Mouse (Mus musculus): ENCODE data around the gene Ndufb10. TPM values are rescaled to one million over a fixed set of nuclear protein-coding genes. Genes with fewer than 3 reads are reported as not detected.

Ndufb10 gene
- total RNA-seq, 4 experiments from 2014 or later = 199 to 268 (median 237) TPM

Other genes with a start within 250 kb of the Ndufb10 start
- 10 to 100 TPM; 24.3 to 37.6 (median 32.2) TPM for gene Mlst8, start 245.4 kb downstream of the Ndufb10 start, total RNA-seq (2022)
- gene Caskin1, start 235.9 kb downstream of the Ndufb10 start, total RNA-seq (2022) = 10 to 100 TPM; 49.1 to 61.2 (median 53.8) TPM
- gene Traf7, start 196.5 kb downstream of the Ndufb10 start, total RNA-seq (2022) = 100 to 1,000 TPM in 3 of 4 experiments, 10 to 100 TPM in 1; 92.1 to 189 (median 132) TPM
- gene Rab26, start 190.3 kb downstream of the Ndufb10 start, total RNA-seq (2022) = 1 to 10 TPM in 3 of 4 experiments, under 1 TPM in 1; 0.81 to 3.5 (median 2.4) TPM
- gene Pkd1, start 174.6 kb downstream of the Ndufb10 start, total RNA-seq (2022) = 10 to 100 TPM; 58.5 to 88.8 (median 71.0) TPM
- gene Tsc2, start 91.8 kb downstream of the Ndufb10 start, total RNA-seq (2022) = 100 to 1,000 TPM in 3 of 4 experiments, 10 to 100 TPM in 1; 79.2 to 135 (median 111) TPM
- gene Nthl1, start 91.8 kb downstream of the Ndufb10 start, total RNA-seq (2022) = 10 to 100 TPM in 3 of 4 experiments, 1 to 10 TPM in 1; 9.0 to 17.3 (median 12.1) TPM
- gene Slc9a3r2, start 74.2 kb downstream of the Ndufb10 start, total RNA-seq (2022) = 10 to 100 TPM; 45.9 to 78.6 (median 73.7) TPM
- gene Npw, start 66.0 kb downstream of the Ndufb10 start, total RNA-seq (2022) = not detected
- 10 to 100 TPM; 44.9 to 59.4 (median 50.8) TPM for gene Zfp598, start 54.8 kb downstream of the Ndufb10 start, total RNA-seq (2022)
- gene Syngr3, start 34.5 kb downstream of the Ndufb10 start, total RNA-seq (2022) = 1 to 10 TPM; 2.4 to 5.5 (median 3.8) TPM
- gene Gfer, start 28.3 kb downstream of the Ndufb10 start, total RNA-seq (2022) = 10 to 100 TPM; 31.7 to 35.6 (median 32.6) TPM
- gene Noxo1, start 28.2 kb downstream of the Ndufb10 start, total RNA-seq (2022) = 10 to 100 TPM in 1 of 4 experiments, 1 to 10 TPM in 3; 2.8 to 14.8 (median 7.5) TPM
- gene Tbl3, start 16.8 kb downstream of the Ndufb10 start, total RNA-seq (2022) = 10 to 100 TPM; 34.3 to 40.5 (median 38.2) TPM
- gene Rnf151, start 6.4 kb downstream of the Ndufb10 start, total RNA-seq (2022) = not detected
- gene Rps2, start 6.4 kb downstream of the Ndufb10 start, total RNA-seq (2022) = 100 to 1,000 TPM; 571 to 651 (median 615) TPM
- gene Rpl3l, start 3.3 kb upstream of the Ndufb10 start, total RNA-seq (2022) = under 1 TPM in 1 of 4 experiments, not detected in 3; 0.49 TPM
- gene Msrb1, start 12.2 kb upstream of the Ndufb10 start, total RNA-seq (2022) = 10 to 100 TPM; 87.3 to 91.3 (median 89.0) TPM
- 1 to 10 TPM; 1.7 to 2.8 (median 2.4) TPM for gene Hs3st6, start 28.5 kb upstream of the Ndufb10 start, total RNA-seq (2022)
- gene Meiob, start 79.8 kb upstream of the Ndufb10 start, total RNA-seq (2022) = 1 to 10 TPM in 2 of 4 experiments, under 1 TPM in 2; 0.52 to 2.7 (median 1.1) TPM
- 10 to 100 TPM; 81.9 to 99.1 (median 92.7) TPM for gene Hagh, start 115.7 kb upstream of the Ndufb10 start, total RNA-seq (2022)
- 10 to 100 TPM; 26.4 to 36.0 (median 32.1) TPM for gene Fahd1, start 125.9 kb upstream of the Ndufb10 start, total RNA-seq (2022)
- gene Igfals, start 141.5 kb upstream of the Ndufb10 start, total RNA-seq (2022) = 1 to 10 TPM; 2.0 to 5.8 (median 2.7) TPM
- 10 to 100 TPM; 58.9 to 66.0 (median 61.5) TPM for gene Nubp2, start 161.9 kb upstream of the Ndufb10 start, total RNA-seq (2022)
- 10 to 100 TPM; 31.5 to 34.0 (median 33.7) TPM for gene Spsb3, start 162.2 kb upstream of the Ndufb10 start, total RNA-seq (2022)
- 10 to 100 TPM; 43.6 to 80.7 (median 66.3) TPM for gene Eme2, start 170.6 kb upstream of the Ndufb10 start, total RNA-seq (2022)
- gene Mrps34, start 170.6 kb upstream of the Ndufb10 start, total RNA-seq (2022) = 100 to 1,000 TPM; 120 to 201 (median 138) TPM
- gene Nme3, start 172.0 kb upstream of the Ndufb10 start, total RNA-seq (2022) = 100 to 1,000 TPM in 2 of 4 experiments, 10 to 100 TPM in 2; 73.5 to 148 (median 104) TPM
- gene Mapk8ip3, start 212.5 kb upstream of the Ndufb10 start, total RNA-seq (2022) = 100 to 1,000 TPM in 3 of 4 experiments, 10 to 100 TPM in 1; 96.1 to 271 (median 177) TPM
- gene Jpt2, start 236.2 kb upstream of the Ndufb10 start, total RNA-seq (2022) = 10 to 100 TPM; 28.0 to 38.5 (median 30.7) TPM